Mouse (Mus musculus) intestine, embryonic 14.5 days (tissue): Measurements from ENCODE around the gene Mtf1. TPM values are rescaled to one million over a fixed set of nuclear protein-coding genes. Genes with fewer than 3 reads are reported as not detected.
A peak's percentile ranks its signal among the peaks of the same experiment; 100 is the strongest.

Source experiments
- ATAC-seq: fragments of 200-750 bp; cut with Nextera tagmentation; replicated peaks from 2 replicates; pipeline ENCODE4 v1.8.0; 2017; ENCODE audit warnings: low read depth, moderate number of reproducible peaks, moderate TSS enrichment, moderate library complexity; ENCODE audit not compliant: low FRiP score, low TSS enrichment
- DNase-seq: peaks from one replicate; pipeline ENCODE4 v3.0.0-alpha.2; 2018; ENCODE audit warnings: low spot score
- H3K27ac ChIP-seq: fragments of 300-500 bp; sonication (generic); 2 replicates; pipeline ENCODE4 v1.5.1; 2014; ENCODE audit warnings: low read depth, mild to moderate bottlenecking, control low read depth
- H3K27me3 ChIP-seq: fragments of 300-500 bp; sonication (generic); replicated peaks from 2 replicates; pipeline ENCODE4 v1.6.1; 2014; ENCODE audit warnings: low read length, control low read depth; ENCODE audit not compliant: control insufficient read depth, insufficient read depth
- H3K36me3 ChIP-seq: fragments of 300-500 bp; sonication (generic); 2 replicates; pipeline ENCODE4 v1.6.1; 2014; ENCODE audit warnings: low read length, control low read depth; ENCODE audit not compliant: control insufficient read depth, insufficient read depth
- H3K4me1 ChIP-seq: fragments of 300-500 bp; sonication (generic); replicated peaks from 2 replicates; pipeline ENCODE4 v1.6.1; 2014; ENCODE audit warnings: low read length, control low read depth, mixed read lengths; ENCODE audit not compliant: control insufficient read depth, insufficient read depth
- H3K4me2 ChIP-seq: fragments of 300-500 bp; sonication (generic); 2 replicates; pipeline ENCODE4 v1.6.1; 2014; ENCODE audit warnings: low read length
- H3K4me3 ChIP-seq: fragments of 300-500 bp; sonication (generic); 2 replicates; pipeline ENCODE4 v1.5.1; 2014; ENCODE audit warnings: low read depth, low read length, control low read depth, mixed read lengths
- H3K9ac ChIP-seq: fragments of 300-500 bp; sonication (generic); 2 replicates; pipeline ENCODE4 v1.6.1; 2014; ENCODE audit warnings: mild to moderate bottlenecking, low read length
- H3K9me3 ChIP-seq: fragments of 300-500 bp; sonication (generic); 2 replicates; pipeline ENCODE4 v1.6.1; 2016; ENCODE audit warnings: low read length, control low read depth; ENCODE audit not compliant: control insufficient read depth
- whole genome bisulfite sequencing: fragments of 180-500 bp; shearing (Covaris S2); extraction: QIAGEN DNeasy Blood & Tissue Kit; methylation state at CpG from one replicate; pipeline ENCODE4 v1.1.7; 2014; 5-methylcytosine and 5-hydroxymethylcytosine counted together
- polyA plus RNA-seq: library from polyadenylated mRNA; unstranded; fragments of >200 nt; fragmentation: Nextera tagmentation; extraction: Ambion mirVana; gene quantifications from 2 replicates; pipeline ENCODE4 v1.2.1, GENCODE M21; 2014

Gene Mtf1
- polyA plus RNA-seq, 1 experiment from 2014 or later = 11.9 TPM

DNA sequence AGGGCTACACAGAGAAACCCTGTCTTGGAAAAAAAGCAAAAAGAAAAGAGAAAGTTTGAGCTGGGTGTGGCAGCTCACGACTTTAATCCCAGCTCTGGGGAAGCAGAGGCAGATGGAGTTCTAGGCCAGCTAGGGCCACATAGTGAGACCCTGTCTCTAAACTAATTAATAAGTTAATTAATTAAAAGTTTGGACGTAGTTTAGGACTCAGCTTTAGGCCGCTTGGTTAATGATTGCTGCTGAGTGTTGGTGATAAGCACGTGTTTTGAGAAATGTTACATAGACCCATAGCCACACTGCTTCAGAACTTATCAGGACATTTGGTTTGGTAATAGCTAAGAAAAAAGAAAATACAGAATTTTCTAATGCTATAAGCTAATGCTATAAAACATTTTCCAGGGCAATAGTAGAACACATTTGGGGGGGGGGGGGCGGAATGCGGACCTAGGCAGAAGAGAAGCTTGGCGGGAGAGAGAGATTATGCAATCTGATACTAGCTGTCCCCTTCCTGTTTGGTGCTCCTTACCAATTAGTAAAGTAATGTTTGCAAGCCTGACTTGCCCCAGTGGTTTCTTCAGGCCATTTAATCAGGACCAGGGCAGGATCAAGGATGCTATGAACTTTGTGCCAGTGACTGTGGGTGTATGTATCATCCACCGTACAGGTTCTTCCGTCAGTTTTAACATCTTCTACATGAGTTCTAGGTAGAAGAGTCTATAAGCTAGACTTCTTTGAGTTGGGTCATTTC, 7.4 kb downstream of the Mtf1 start:
- Histone ChIP-seq H3K36me3 (peaks cover 46% of the 10 kb centered on the region), H3K4me2 (no peak overlapping the region), H3K9me3 (no peaks in the 10 kb centered on the region), H3K27ac (no peak overlapping the region), H3K4me3 (no peak overlapping the region), H3K27me3 (no peaks in the 10 kb centered on the region), H3K9ac (no peak overlapping the region), H3K4me1 (no peaks in the 10 kb centered on the region)
- WGBS = 82% methylated on average over 9 of the region's 9 CpGs
- no peak for ATAC-seq
- DNase-seq = no peak

DNA sequence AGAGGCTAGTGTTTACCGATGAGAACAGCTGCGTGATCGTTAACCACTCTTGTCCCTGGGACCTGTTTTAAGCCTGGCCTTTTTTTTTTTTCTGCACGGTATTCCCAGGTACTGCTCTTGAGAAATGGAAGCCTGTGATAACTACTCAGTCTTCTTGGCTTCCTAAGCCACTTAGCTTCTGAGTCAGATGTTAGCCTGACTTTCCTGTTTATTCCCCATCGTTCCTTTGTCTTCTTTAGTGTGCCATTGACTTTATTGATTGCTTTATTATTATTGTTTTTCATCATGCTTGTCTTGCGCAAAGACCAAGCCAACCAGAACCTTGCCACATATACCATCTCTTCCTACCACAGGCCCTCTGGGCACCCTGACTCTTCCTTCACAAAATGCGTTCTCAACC, 8.2 kb downstream of the Mtf1 start:
- Histone ChIP-seq H3K4me2 (no peak overlapping the region), H3K36me3 (peaks cover 41% of the 10 kb centered on the region), H3K27me3 (no peaks in the 10 kb centered on the region), H3K9me3 (no peaks in the 10 kb centered on the region), H3K4me3 (no peak overlapping the region), H3K4me1 (no peaks in the 10 kb centered on the region), H3K9ac (no peak overlapping the region), H3K27ac (no peak overlapping the region)
- no peak for ATAC-seq
- WGBS = 87% methylated on average over 7 of the region's 7 CpGs
- DNase-seq = no peak

GRCm38 (mm10) chr4:124811347-124811975, 9.6 kb downstream of the Mtf1 start:
- no peak for DNase-seq

DNA sequence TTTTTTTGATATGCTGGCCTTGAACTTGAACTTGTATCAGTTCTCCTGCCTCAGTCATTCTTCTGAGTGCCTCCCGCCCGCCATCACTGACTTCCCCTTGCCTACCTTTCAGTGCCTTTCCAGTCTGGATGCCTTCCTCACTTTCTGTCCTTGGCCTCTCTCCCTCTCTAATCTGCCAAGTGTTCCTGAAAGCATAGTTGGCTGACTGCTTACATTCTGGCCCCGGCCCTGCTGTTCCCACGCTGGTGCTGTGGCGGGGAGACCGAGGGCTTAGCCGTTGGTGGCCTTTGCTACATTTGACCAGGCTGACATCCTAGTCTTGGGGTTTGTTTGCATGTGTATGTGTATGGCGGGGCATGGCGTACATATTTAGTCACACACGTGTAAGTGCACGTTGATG, 14.0 kb downstream of the Mtf1 start:
- Histone ChIP-seq H3K4me2 (no peak overlapping the region), H3K27ac (no peak overlapping the region), H3K4me1 (no peaks in the 10 kb centered on the region), H3K4me3 (no peak overlapping the region), H3K9ac (no peak overlapping the region), H3K27me3 (no peaks in the 10 kb centered on the region), H3K9me3 (no peaks in the 10 kb centered on the region), H3K36me3 (peaks cover 24% of the 10 kb centered on the region)
- ATAC-seq (no peak), DNase-seq (no peak)
- WGBS = 93% methylated on average over 11 of the region's 11 CpGs

More at GRCm38 (mm10) chr4:124811347-124811975, 9.6 kb downstream of the Mtf1 start:
- no peak overlapping the region for H3K4me2 ChIP-seq
- WGBS = 71% methylated on average over 9 of the region's 9 CpGs
- ATAC-seq = no peak
- no peak overlapping the region for H3K9ac ChIP-seq
- no peak overlapping the region for H3K27ac ChIP-seq
- no peak overlapping the region for H3K4me3 ChIP-seq
- no peaks in the 10 kb centered on the region for H3K4me1 ChIP-seq
- H3K36me3 ChIP-seq = peaks cover 31% of the 10 kb centered on the region
- no peaks in the 10 kb centered on the region for H3K27me3 ChIP-seq
- H3K9me3 ChIP-seq = no peaks in the 10 kb centered on the region

DNA sequence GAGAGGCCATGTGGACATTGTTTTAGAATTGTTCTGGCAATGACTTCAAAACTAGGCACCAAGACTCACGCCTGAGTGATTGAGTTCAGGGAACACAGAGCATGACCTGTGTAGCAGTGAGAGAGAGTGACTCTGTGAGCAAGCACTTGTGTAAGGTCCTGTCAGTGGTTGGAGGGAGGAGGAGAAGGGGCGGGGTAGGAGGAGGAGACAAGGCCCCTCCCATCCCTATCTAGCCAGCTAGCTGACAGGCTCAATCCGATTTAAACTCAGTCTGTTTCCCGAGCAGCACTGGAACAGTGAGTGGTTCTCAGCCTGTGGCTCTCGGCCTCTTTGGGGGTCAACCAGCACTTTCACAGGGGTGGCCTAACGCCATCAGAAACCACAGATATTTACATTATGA, 15.9 kb downstream of the Mtf1 start:
- Histone ChIP-seq H3K36me3 (peaks cover 37% of the 10 kb centered on the region), H3K9ac (no peak overlapping the region), H3K4me3 (no peak overlapping the region), H3K27ac (no peak overlapping the region), H3K9me3 (no peaks in the 10 kb centered on the region), H3K27me3 (no peaks in the 10 kb centered on the region), H3K4me1 (no peaks in the 10 kb centered on the region), H3K4me2 (no peak overlapping the region)
- DNase-seq (peak; percentile 61), ATAC-seq (peak; percentile 82)
- WGBS = 28% methylated on average over 6 of the region's 6 CpGs

GRCm38 (mm10) chr4:124818832-124819231, 16.9 kb downstream of the Mtf1 start:
- H3K27ac ChIP-seq = no peak overlapping the region
- ATAC-seq (no peak), DNase-seq (no peak)
- H3K27me3 ChIP-seq = no peaks in the 10 kb centered on the region
- H3K36me3 ChIP-seq = peaks cover 47% of the 10 kb centered on the region
- H3K9me3 ChIP-seq = no peaks in the 10 kb centered on the region
- WGBS = 88% methylated on average over 4 of the region's 4 CpGs
- H3K4me1 ChIP-seq = no peaks in the 10 kb centered on the region
- H3K9ac ChIP-seq = no peak overlapping the region
- H3K4me3 ChIP-seq = no peak overlapping the region
- H3K4me2 ChIP-seq = no peak overlapping the region

DNA sequence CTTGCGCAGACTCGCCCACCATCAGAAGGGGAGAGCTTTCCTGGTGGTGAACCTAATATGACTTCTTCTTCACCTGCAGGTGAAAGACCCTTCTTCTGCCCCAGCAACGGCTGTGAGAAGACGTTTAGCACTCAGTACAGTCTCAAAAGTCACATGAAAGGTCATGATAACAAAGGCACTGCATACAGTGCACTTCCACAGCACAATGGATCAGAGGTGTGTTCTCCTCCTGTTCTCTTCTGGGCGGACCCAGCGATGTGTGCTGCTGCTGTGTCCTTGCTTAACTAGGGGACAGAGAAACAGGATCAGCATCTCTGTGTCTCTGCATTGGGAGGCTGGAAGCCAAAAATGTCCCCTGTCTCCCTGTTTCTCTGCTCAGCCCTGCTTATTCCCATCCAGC, 23.1 kb downstream of the Mtf1 start:
- WGBS = 92% methylated on average over 6 of the region's 6 CpGs
- ATAC-seq = no peak
- H3K27me3 ChIP-seq = no peaks in the 10 kb centered on the region
- DNase-seq = no peak
- H3K36me3 ChIP-seq = peaks cover 72% of the 10 kb centered on the region
- H3K9me3 ChIP-seq = no peaks in the 10 kb centered on the region
- no peak overlapping the region for H3K27ac ChIP-seq
- H3K4me1 ChIP-seq = no peaks in the 10 kb centered on the region
- H3K9ac ChIP-seq = no peak overlapping the region
- H3K4me2 ChIP-seq = no peak overlapping the region
- H3K4me3 ChIP-seq = no peak overlapping the region

DNA sequence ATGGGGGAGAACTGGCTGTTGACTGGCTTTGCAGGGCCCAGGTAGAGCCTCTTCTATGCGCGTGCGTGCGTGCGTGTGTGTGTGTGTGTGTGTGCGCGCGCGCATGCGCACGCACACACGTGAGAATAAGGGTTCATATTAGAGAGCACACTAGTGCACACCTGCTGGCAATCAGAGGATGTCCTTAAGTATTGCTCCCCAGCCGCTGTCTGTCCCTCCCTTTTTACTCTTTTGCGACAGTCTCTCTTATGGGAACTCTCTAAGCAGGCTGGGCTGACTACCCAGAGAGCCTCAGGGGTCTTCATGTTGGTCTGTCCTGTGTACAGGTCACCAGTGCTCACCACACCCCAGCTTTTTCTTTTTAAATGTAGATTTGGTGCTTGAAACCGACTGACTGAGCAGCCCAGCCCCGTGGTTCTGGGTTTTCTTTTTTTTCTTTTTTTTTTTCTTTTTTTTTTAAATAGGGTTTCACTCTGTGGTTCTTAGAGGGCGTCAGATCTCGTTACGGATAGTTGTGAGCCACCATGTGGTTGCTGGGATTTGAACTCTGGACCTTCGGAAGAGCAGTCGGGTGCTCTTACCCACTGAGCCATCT, 23.6 kb downstream of the Mtf1 start:
- no peak overlapping the region for H3K4me3 ChIP-seq
- H3K4me1 ChIP-seq = no peaks in the 10 kb centered on the region
- H3K27me3 ChIP-seq = no peaks in the 10 kb centered on the region
- WGBS = 94% methylated on average over 21 of the region's 21 CpGs
- no peak overlapping the region for H3K27ac ChIP-seq
- H3K4me2 ChIP-seq = no peak overlapping the region
- peaks cover 71% of the 10 kb centered on the region for H3K36me3 ChIP-seq
- ATAC-seq (no peak), DNase-seq (no peak)
- no peaks in the 10 kb centered on the region for H3K9me3 ChIP-seq
- no peak overlapping the region for H3K9ac ChIP-seq
